Mouse (Mus musculus) T-helper 1 cell (primary cell): ENCODE measurements around the gene Asb4.
"Not testable (repeated sequence)": the region's sequence is repeated elsewhere in the genome, so short reads cannot be mapped to it uniquely, and the experiment has no call there.

ENCODE experiments used
- in situ Hi-C: fragments of 300-600 bp; cut with MboI, MseI; formaldehyde crosslinking; loops from one replicate; pipeline ENCODE4 v1.15.1; 2025; ENCODE audit warnings: high pct_unique_total_duplicates

Asb4 gene

GRCm38 (mm10) chr6:5383336-5384177, at the start of gene Asb4:
Asb4 (plus strand) TSS chr6:5383386.
- in situ Hi-C loops, result loop anchor here (25.0 kb wide), 1 partner anchor 1771 kb away; no protein-coding TSS in a partner anchor

- in situ Hi-C loops, result no loop called here
Observed at GRCm38 (mm10) chr6:5334021-5334420, 49.2 kb upstream of the Asb4 start.

- in situ Hi-C loops, result not testable (repeated sequence)
Observed at GRCm38 (mm10) chr6:5336016-5336415, 47.2 kb upstream of the Asb4 start.

GRCm38 (mm10) chr6:5338781-5339180, 44.4 kb upstream of the Asb4 start:
- in situ Hi-C loops, result not testable (repeated sequence)

- in situ Hi-C loops, result not testable (repeated sequence)
Observed at GRCm38 (mm10) chr6:5339283-5339682, 43.9 kb upstream of the Asb4 start.

GRCm38 (mm10) chr6:5344255-5344654, 38.9 kb upstream of the Asb4 start:
- in situ Hi-C loops, result no loop called here

GRCm38 (mm10) chr6:5357873-5358272, 25.3 kb upstream of the Asb4 start:
- in situ Hi-C loops, result loop anchor here (10.0 kb wide), 1 partner anchor 533 kb away; no protein-coding TSS in a partner anchor

GRCm38 (mm10) chr6:5360402-5360801, 22.8 kb upstream of the Asb4 start:
- in situ Hi-C loops, result no loop called here

GRCm38 (mm10) chr6:5361987-5362386, 21.2 kb upstream of the Asb4 start:
- in situ Hi-C loops, result no loop called here

GRCm38 (mm10) chr6:5365845-5366244, 17.3 kb upstream of the Asb4 start:
- in situ Hi-C loops, result no loop called here

GRCm38 (mm10) chr6:5376884-5377283, 6.3 kb upstream of the Asb4 start:
- in situ Hi-C loops, result loop anchor here (25.0 kb wide), 1 partner anchor 1765 kb away; no protein-coding TSS in a partner anchor

GRCm38 (mm10) chr6:5379048-5379447, 4.1 kb upstream of the Asb4 start:
- in situ Hi-C loops, result loop anchor here (25.0 kb wide), 1 partner anchor 1767 kb away; no protein-coding TSS in a partner anchor

GRCm38 (mm10) chr6:5379781-5380623, 3.2 kb upstream of the Asb4 start:
- in situ Hi-C loops, result loop anchor here (25.0 kb wide), 1 partner anchor 1768 kb away; no protein-coding TSS in a partner anchor

- in situ Hi-C loops, result loop anchor here (25.0 kb wide), 1 partner anchor 1768 kb away; no protein-coding TSS in a partner anchor
Observed at GRCm38 (mm10) chr6:5380624-5381252, 2.4 kb upstream of the Asb4 start.

- in situ Hi-C loops, result loop anchor here (25.0 kb wide), 1 partner anchor 1770 kb away; no protein-coding TSS in a partner anchor
Observed at GRCm38 (mm10) chr6:5381918-5382582, 1.1 kb upstream of the Asb4 start.

- in situ Hi-C loops, result loop anchor here (25.0 kb wide), 1 partner anchor 1770 kb away; no protein-coding TSS in a partner anchor
Observed at GRCm38 (mm10) chr6:5382583-5383215, 487 bp upstream of the Asb4 start.

GRCm38 (mm10) chr6:5384178-5384490, 948 bp downstream of the Asb4 start:
- in situ Hi-C loops, result loop anchor here (25.0 kb wide), 1 partner anchor 1772 kb away; no protein-coding TSS in a partner anchor

- in situ Hi-C loops, result loop anchor here (25.0 kb wide), 1 partner anchor 1773 kb away; no protein-coding TSS in a partner anchor
Observed at GRCm38 (mm10) chr6:5385161-5385640, 2.0 kb downstream of the Asb4 start.

- in situ Hi-C loops, result loop anchor here (25.0 kb wide), 1 partner anchor 1774 kb away; no protein-coding TSS in a partner anchor
Observed at GRCm38 (mm10) chr6:5386486-5386885, 3.3 kb downstream of the Asb4 start.

GRCm38 (mm10) chr6:5387396-5387795, 4.2 kb downstream of the Asb4 start:
- in situ Hi-C loops, result loop anchor here (25.0 kb wide), 1 partner anchor 1775 kb away; no protein-coding TSS in a partner anchor
